Mouse (Mus musculus): Measurements from ENCODE around the gene Gm3138.
"Not testable (repeated sequence)": the region's sequence is repeated elsewhere in the genome, so short reads cannot be mapped to it uniquely, and the experiment has no call there.

The Gm3138 gene

GRCm38 (mm10) chr14:4249331-4249730 lies at the start of gene Gm3138:
Gene Gm3138 (plus strand): TSS chr14:4249631.
- not testable (repeated sequence) for DNase-seq

- DNase-seq = not testable (repeated sequence)
These were observed 20.0 kb downstream of the Gm3138 start for GRCm38 (mm10) chr14:4269238-4269950.

GRCm38 (mm10) chr14:4279828-4280227 lies 30.4 kb downstream of the Gm3138 start:
- not testable (repeated sequence) for DNase-seq
